In genomic region chr11:77100137-77100937, GRCm38 (mm10) we compare ENCODE assay signal across 9 mouse cellular contexts. TPM values are rescaled to one million over a fixed set of nuclear protein-coding genes. Genes with fewer than 3 reads are reported as not detected.
DNase-seq lines count a peak whose midpoint lies in the region; ATAC-seq and TF ChIP-seq lines count a peak whose summit lies in the region.
"Had no signal": no experiment of that assay in that cellular context is flagged by ENCODE, and none has a peak within 500 bp of the region (broad histone marks: within the 10 kb centered on the region; RNA-seq: fewer than 3 reads in every experiment).

No protein-coding gene starts in this region.

- no peak overlapping the region for H3K4me3 ChIP-seq in lung, embryonic 14.5 days (ENCODE audit: low read depth, low read length)
- H3K4me3 ChIP-seq: embryonic facial prominence, embryonic 15.5 days had no signal

- peak; percentile 87 to 88 for DNase-seq in B cell, adult 2 months
- peak; percentile 79 for DNase-seq in adrenal gland, adult 2 months
- DNase-seq in embryo, embryonic 11 days = peak; percentile 81
- peak; percentile 83 for DNase-seq in heart, adult 8-10 months (ENCODE audit: low spot score)
- peak; percentile 88 for DNase-seq in kidney, postnatal 4 days
- DNase-seq in lung, embryonic 14.5 days = peak; percentile 94
- DNase-seq in ovary, postnatal 14 days (ENCODE audit: low spot score) = peak; percentile 89
- peak; percentile 72 for DNase-seq in thymus, postnatal 14 days

- H3K36me3 ChIP-seq in lung, embryonic 14.5 days (ENCODE audit: insufficient read depth) = no peaks in the 10 kb centered on the region
- H3K36me3 ChIP-seq: embryonic facial prominence, embryonic 15.5 days had no signal

- peak; percentile 96 for TF ChIP-seq CTCF in lung, embryonic 14.5 days (IDR thresholded peaks at IDR 0.05; ENCODE audit: low read depth)

- peaks cover 7% of the 10 kb centered on the region; the same call in 1 of the 2 replicates for H3K4me1 ChIP-seq in lung, embryonic 14.5 days (ENCODE audit: insufficient read depth)

- no peak overlapping the region for H3K27ac ChIP-seq in lung, embryonic 14.5 days (ENCODE audit: low read depth)
- H3K27ac ChIP-seq: embryonic facial prominence, embryonic 15.5 days had no signal

- H3K27me3 ChIP-seq in lung, embryonic 14.5 days (ENCODE audit: insufficient read depth, low read length) = no peaks in the 10 kb centered on the region
- H3K27me3 ChIP-seq: embryonic facial prominence, embryonic 15.5 days had no signal

- no peaks in the 10 kb centered on the region for H3K9me3 ChIP-seq in lung, embryonic 14.5 days (ENCODE audit: low read depth, low read length)
- H3K9me3 ChIP-seq: embryonic facial prominence, embryonic 15.5 days had no signal

- H3K9ac ChIP-seq in lung, embryonic 14.5 days = no peak overlapping the region
- H3K9ac ChIP-seq: embryonic facial prominence, embryonic 15.5 days had no signal

- H3K4me2 ChIP-seq in lung, embryonic 14.5 days = no peak overlapping the region
- H3K4me2 ChIP-seq: embryonic facial prominence, embryonic 15.5 days had no signal

- ATAC-seq in lung, embryonic 14.5 days (ENCODE audit: insufficient read depth) = no peak; the same call in 1 of the 2 replicates

- WGBS in lung, embryonic 14.5 days = 14% methylated on average over 10 of the region's 10 CpGs

RNA-seq across cellular contexts. Expression of gene Nsrp1, which starts 22.1 kb away (rescaled TPM):
- total RNA-seq in adrenal gland, adult 2 months (2021) = 10 to 100 TPM; 20.0 to 28.1 TPM
- 0.15 and 0.29 TPM in 2 replicates for polyA plus RNA-seq in adrenal gland, adult 2 months (2012; rRNA removed)
- total RNA-seq in heart, adult 8-10 months (2022) = 10 to 100 TPM in 2 of 4 experiments, 1 to 10 TPM in 2; 8.7 to 11.1 (median 9.9) TPM
- 58.2 and 65.8 TPM in 2 replicates for polyA plus RNA-seq in lung, embryonic 14.5 days (2014; fragmentation: Nextera tagmentation; extraction: Ambion mirVana)
